Mouse (Mus musculus) midbrain, embryonic 11.5 days (tissue): Measurements from ENCODE around the gene Afmid. TPM values are rescaled to one million over a fixed set of nuclear protein-coding genes. Genes with fewer than 3 reads are reported as not detected.
"Not testable (repeated sequence)": the region's sequence is repeated elsewhere in the genome, so short reads cannot be mapped to it uniquely, and the experiment has no call there.

Experiments
- ATAC-seq: fragments of 200-750 bp; cut with Nextera tagmentation; 2 replicates; pipeline ENCODE4 v1.8.0; 2017; ENCODE audit warnings: moderate TSS enrichment, moderate library complexity; ENCODE audit not compliant: low FRiP score
- DNase-seq: peaks from one replicate; pipeline ENCODE4 v3.0.0; 2015; ENCODE audit warnings: low spot score; ENCODE audit errors: missing footprints
- H3K27ac ChIP-seq: fragments of 300-500 bp; sonication (generic); 2 replicates; pipeline ENCODE4 v1.5.1; 2014; ENCODE audit warnings: low read depth, low read length
- H3K27me3 ChIP-seq: fragments of 300-500 bp; sonication (generic); 2 replicates; pipeline ENCODE4 v1.6.1; 2014; ENCODE audit warnings: mild to moderate bottlenecking, low read length, moderate library complexity, mixed read lengths; ENCODE audit not compliant: control insufficient read depth, insufficient read depth
- H3K36me3 ChIP-seq: fragments of 300-500 bp; sonication (generic); 2 replicates; pipeline ENCODE4 v1.6.1; 2014; ENCODE audit warnings: mild to moderate bottlenecking, low read length, moderate library complexity, mixed read lengths; ENCODE audit not compliant: control insufficient read depth, insufficient read depth
- H3K4me1 ChIP-seq: fragments of 300-500 bp; sonication (generic); 2 replicates; pipeline ENCODE4 v1.6.1; 2014; ENCODE audit warnings: low read length; ENCODE audit not compliant: control insufficient read depth, insufficient read depth
- H3K4me2 ChIP-seq: fragments of 300-500 bp; sonication (generic); 2 replicates; pipeline ENCODE4 v1.6.1; 2014; ENCODE audit warnings: mild to moderate bottlenecking, moderate library complexity
- H3K4me3 ChIP-seq: fragments of 300-500 bp; sonication (generic); 2 replicates; pipeline ENCODE4 v1.5.1; 2014; ENCODE audit warnings: low read depth, low read length
- H3K9ac ChIP-seq: fragments of 300-500 bp; sonication (generic); 2 replicates; pipeline ENCODE4 v1.6.1; 2014; ENCODE audit warnings: low read length
- H3K9me3 ChIP-seq: fragments of 300-500 bp; sonication (generic); 2 replicates; pipeline ENCODE4 v1.6.1; 2016; ENCODE audit warnings: low read length; ENCODE audit not compliant: control insufficient read depth
- WGBS: fragments of 180-500 bp; shearing (Covaris S2); extraction: QIAGEN DNeasy Blood & Tissue Kit; methylation state at CpG from one replicate; pipeline ENCODE4 v1.1.7; 2014; 5-methylcytosine and 5-hydroxymethylcytosine counted together
- polyA plus RNA-seq: library from polyadenylated mRNA; unstranded; fragments of >200 nt; fragmentation: Nextera tagmentation; extraction: Ambion mirVana; gene quantifications from 2 replicates; pipeline ENCODE4 v1.2.1, GENCODE M21; 2014

Gene Afmid
- polyA plus RNA-seq, 1 experiment from 2014 or later = 2.8 TPM

GRCm38 (mm10) chr11:117827386-117827785, 1.7 kb downstream of the Afmid start:
- no peak for DNase-seq
- ATAC-seq = no peak
- 72% methylated on average over 3 of the region's 3 CpGs for WGBS
- Histone ChIP-seq H3K27me3 (no peaks in the 10 kb centered on the region), H3K9ac (no peak overlapping the region), H3K4me3 (no peak overlapping the region), H3K36me3 (no peaks in the 10 kb centered on the region), H3K27ac (no peak overlapping the region), H3K9me3 (no peaks in the 10 kb centered on the region), H3K4me1 (peaks cover 21% of the 10 kb centered on the region), H3K4me2 (no peak overlapping the region)

GRCm38 (mm10) chr11:117828149-117828887, 2.6 kb downstream of the Afmid start:
- Histone ChIP-seq H3K4me1 (peaks cover 21% of the 10 kb centered on the region), H3K27me3 (no peaks in the 10 kb centered on the region), H3K36me3 (no peaks in the 10 kb centered on the region), H3K4me2 (no peak overlapping the region), H3K27ac (no peak overlapping the region), H3K4me3 (no peak overlapping the region), H3K9ac (no peak overlapping the region), H3K9me3 (no peaks in the 10 kb centered on the region)
- ATAC-seq (no peak), DNase-seq (no peak)
- 90% methylated on average over 18 of the region's 18 CpGs for WGBS

GRCm38 (mm10) chr11:117828888-117829604, 3.3 kb downstream of the Afmid start:
- Histone ChIP-seq H3K9me3 (no peaks in the 10 kb centered on the region), H3K27me3 (no peaks in the 10 kb centered on the region), H3K4me1 (peaks cover 19% of the 10 kb centered on the region), H3K4me3 (no peak overlapping the region), H3K4me2 (no peak overlapping the region), H3K36me3 (no peaks in the 10 kb centered on the region), H3K27ac (no peak overlapping the region), H3K9ac (no peak overlapping the region)
- ATAC-seq (no peak), DNase-seq (no peak)
- WGBS = 61% methylated on average over 9 of the region's 9 CpGs

GRCm38 (mm10) chr11:117829671-117830215, 4.0 kb downstream of the Afmid start:
- Histone ChIP-seq H3K27ac (no peak overlapping the region), H3K36me3 (no peaks in the 10 kb centered on the region), H3K4me1 (peaks cover 13% of the 10 kb centered on the region), H3K4me3 (no peak overlapping the region), H3K27me3 (no peaks in the 10 kb centered on the region), H3K4me2 (no peak overlapping the region), H3K9ac (no peak overlapping the region), H3K9me3 (no peaks in the 10 kb centered on the region)
- no peak for DNase-seq
- ATAC-seq = no peak
- 85% methylated on average over 2 of the region's 2 CpGs for whole genome bisulfite sequencing

GRCm38 (mm10) chr11:117830401-117830800, 4.7 kb downstream of the Afmid start:
- WGBS = 91% methylated on average over 9 of the region's 9 CpGs
- Histone ChIP-seq H3K36me3 (no peaks in the 10 kb centered on the region), H3K27ac (no peak overlapping the region)

GRCm38 (mm10) chr11:117832086-117832969, 6.6 kb downstream of the Afmid start:
- H3K4me2 ChIP-seq = peak overlapping the region; percentile 54
- no peak overlapping the region for H3K27ac ChIP-seq
- 17% methylated on average over 28 of the region's 28 CpGs for WGBS
- H3K4me1 ChIP-seq = no peaks in the 10 kb centered on the region
- ATAC-seq (peak; percentile 82), DNase-seq (peak; percentile 98)
- H3K27me3 ChIP-seq = no peaks in the 10 kb centered on the region
- no peaks in the 10 kb centered on the region for H3K9me3 ChIP-seq
- peak overlapping the region; percentile 28 for H3K4me3 ChIP-seq
- H3K9ac ChIP-seq = peak overlapping the region; percentile 38; the same call in 1 of the 2 replicates
- no peaks in the 10 kb centered on the region for H3K36me3 ChIP-seq

More at GRCm38 (mm10) chr11:117830401-117830800, 4.7 kb downstream of the Afmid start:
- Histone ChIP-seq H3K4me3 (no peak overlapping the region), H3K4me2 (no peak overlapping the region), H3K9me3 (no peaks in the 10 kb centered on the region), H3K27me3 (no peaks in the 10 kb centered on the region), H3K9ac (no peak overlapping the region), H3K4me1 (peaks cover 6% of the 10 kb centered on the region)
- ATAC-seq = no peak
- DNase-seq = no peak

- not testable (repeated sequence) for H3K36me3 ChIP-seq, DNase-seq, H3K9me3 ChIP-seq, H3K4me2 ChIP-seq, H3K4me1 ChIP-seq, H3K4me3 ChIP-seq, H3K27me3 ChIP-seq, ATAC-seq, H3K27ac ChIP-seq, H3K9ac ChIP-seq
- 89% methylated on average over 4 of the region's 6 CpGs for WGBS
Measured at GRCm38 (mm10) chr11:117833509-117833908, 7.8 kb downstream of the Afmid start.

GRCm38 (mm10) chr11:117834086-117834485, 8.4 kb downstream of the Afmid start:
- H3K27me3 ChIP-seq = no peaks in the 10 kb centered on the region
- no peaks in the 10 kb centered on the region for H3K36me3 ChIP-seq
- H3K9ac ChIP-seq = no peak overlapping the region
- WGBS = 91% methylated on average over 8 of the region's 8 CpGs
- ATAC-seq (no peak), DNase-seq (no peak)
- no peak overlapping the region for H3K27ac ChIP-seq
- no peaks in the 10 kb centered on the region for H3K9me3 ChIP-seq
- H3K4me2 ChIP-seq = no peak overlapping the region
- H3K4me1 ChIP-seq = no peaks in the 10 kb centered on the region
- no peak overlapping the region for H3K4me3 ChIP-seq
